Mouse (Mus musculus) small intestine, adult 2 months (tissue): ENCODE measurements around the gene Gm10719.
"Not testable (repeated sequence)": the region's sequence is repeated elsewhere in the genome, so short reads cannot be mapped to it uniquely, and the experiment has no call there.

Source experiments
- CTCF ChIP-seq: fragments of 200-500 bp; IDR thresholded peaks from 2 replicates; pipeline ENCODE4 v1.5.1; 2012; ENCODE audit warnings: low read depth, mild to moderate bottlenecking, control low read depth, inconsistent platforms, low read length, moderate library complexity, mixed read lengths; ENCODE audit not compliant: insufficient replicate concordance, insufficient read length; ENCODE audit errors: extremely low read depth
- POLR2A ChIP-seq: fragments of 200-500 bp; IDR thresholded peaks from 2 replicates; pipeline ENCODE4 v1.6.1; 2012; ENCODE audit warnings: low read depth, mild to moderate bottlenecking, control low read depth, inconsistent platforms, low read length, moderate library complexity

DNA sequence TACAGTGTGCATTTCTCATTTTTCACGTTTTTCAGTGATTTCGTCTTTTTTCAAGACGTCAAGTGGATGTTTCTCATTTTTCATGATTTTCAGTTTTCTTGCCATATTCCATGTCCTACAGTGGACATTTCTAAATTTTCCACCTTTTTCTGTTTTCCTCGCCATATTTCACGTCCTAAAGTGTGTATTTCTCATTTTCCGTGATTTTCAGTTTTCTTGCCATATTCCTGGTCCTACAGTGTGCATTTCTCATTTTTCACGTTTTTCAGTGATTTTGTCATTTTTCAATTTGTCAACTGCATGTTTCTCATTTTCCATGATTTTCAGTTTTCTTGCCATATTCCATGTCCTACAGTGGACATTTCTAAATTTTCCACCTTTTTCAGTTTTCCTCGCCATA, 17.1 kb downstream of the Gm10719 start, which contains the start of gene Gm17535:
- not testable (repeated sequence) for TF ChIP-seq CTCF, POLR2A
